Mouse (Mus musculus) kidney, postnatal 14 days (tissue): ENCODE data around the gene Zfhx3.
A peak's percentile ranks its signal among the peaks of the same experiment; 100 is the strongest.

Experiments used
- DNase-seq: peaks from one replicate; pipeline ENCODE4 v3.0.0; 2022; ENCODE audit warnings: mixed read lengths

The Zfhx3 gene

DNA sequence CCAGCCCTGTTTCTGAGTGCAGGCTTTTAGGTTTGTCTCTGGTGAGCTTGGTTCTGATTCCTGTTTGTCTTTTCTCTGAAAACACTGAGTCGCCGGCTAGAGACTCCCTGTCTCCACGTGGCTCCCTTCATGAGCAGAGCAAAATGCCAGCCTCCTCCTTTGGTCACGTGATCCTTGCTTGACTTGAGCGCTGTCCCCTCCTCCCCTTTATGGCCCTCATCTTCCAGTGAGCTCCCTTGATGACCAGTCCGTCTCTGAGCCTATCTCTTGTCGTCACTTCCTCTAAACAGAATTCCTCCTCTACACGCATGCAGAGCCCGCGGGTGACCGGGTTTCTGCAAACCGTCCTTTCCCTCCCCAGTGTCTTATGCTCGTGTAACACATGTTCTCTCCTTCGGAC lies 958.8 kb downstream of the Zfhx3 start:
- DNase-seq: no peak

DNA sequence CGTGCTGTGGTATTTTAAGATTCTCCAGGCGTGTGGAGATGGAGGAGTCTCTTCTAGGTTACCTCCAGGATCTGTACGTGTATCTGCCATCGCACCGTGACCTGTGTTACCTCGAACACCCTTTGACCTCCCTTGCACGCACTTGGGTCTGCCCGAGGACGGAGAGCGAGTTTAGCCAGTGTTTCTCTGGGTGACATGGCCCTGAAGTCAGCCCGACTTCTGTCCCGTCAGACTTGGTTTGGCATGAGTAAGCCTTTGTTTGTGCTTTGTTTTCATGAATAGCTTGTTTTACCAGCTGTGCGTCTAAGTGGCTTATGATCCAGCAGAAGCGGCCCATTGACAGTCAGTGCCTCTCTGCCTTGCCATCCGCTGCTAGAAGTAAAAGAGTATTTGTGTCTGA lies 961.1 kb downstream of the Zfhx3 start:
- no peak for DNase-seq

DNA sequence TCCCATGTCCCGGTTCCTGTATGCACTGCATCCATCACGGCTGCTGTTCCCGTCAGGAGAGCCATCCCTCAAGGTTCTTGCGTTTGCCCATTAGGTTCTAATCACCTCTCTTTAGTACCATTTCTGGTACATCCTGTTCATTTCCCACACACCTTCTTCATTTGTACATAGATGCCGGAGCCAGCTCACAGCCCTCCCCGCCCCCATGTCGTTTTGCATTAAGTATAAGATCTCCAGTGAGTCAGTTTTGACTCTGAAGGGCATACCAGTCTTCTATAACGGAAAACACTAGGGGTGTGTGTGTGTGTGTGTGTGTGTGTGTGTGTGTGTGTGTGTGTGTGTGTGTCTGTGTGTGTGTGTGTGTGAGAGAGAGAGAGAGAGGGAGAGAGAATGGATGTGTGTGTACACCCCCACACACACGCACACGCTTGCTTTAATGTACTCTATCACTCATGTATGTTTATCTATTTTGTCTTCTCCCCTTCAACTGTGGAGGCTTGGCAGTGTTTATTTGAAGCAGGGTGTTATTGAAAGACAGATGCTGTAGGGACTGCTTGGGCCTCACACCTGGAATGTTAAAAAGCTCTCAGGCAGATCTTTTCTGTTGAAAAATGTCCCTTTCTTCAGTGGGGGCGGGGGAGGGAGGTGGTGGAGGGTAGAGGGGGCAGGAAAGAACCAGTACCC lies 962.0 kb downstream of the Zfhx3 start:
- no peak for DNase-seq

DNA sequence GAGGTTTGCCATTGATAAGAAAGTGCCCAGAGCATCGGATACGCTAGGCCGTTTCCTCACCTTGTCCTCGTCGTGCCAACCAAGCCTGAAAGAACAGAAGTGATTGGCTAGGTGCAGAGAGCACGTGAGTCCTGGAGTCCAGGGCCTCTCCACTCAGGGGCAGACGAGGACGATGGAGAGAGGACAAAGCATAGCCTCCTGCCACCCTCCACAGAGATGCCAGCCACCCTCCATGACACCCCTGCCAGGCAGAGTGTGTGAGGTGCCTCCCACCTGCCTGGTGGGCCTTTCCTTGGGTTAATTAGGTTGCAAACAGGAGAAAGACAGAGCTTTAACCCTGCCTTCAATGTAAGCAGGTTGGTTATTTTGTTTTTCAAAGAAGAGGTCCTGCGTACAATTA lies 965.6 kb downstream of the Zfhx3 start:
- no peak for DNase-seq

DNA sequence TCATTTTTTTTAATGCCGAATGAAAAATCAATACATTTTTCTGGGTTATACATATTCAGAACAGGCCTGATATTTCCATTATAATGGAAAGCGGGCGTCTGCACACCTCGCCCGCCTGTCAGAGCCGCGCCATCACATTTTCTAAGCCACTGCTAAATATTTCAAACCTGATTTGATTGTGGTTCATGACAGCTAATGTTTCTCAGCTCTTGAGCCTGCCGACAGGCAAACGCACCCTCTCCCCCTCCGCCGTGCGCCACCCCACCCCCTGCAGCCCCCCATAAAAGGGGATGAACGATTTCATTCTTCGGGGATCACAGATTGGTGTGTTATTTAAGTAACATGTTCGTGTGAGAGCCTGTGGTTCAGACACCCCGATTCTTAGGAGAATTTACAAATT lies 966.1 kb downstream of the Zfhx3 start:
- no peak for DNase-seq

DNA sequence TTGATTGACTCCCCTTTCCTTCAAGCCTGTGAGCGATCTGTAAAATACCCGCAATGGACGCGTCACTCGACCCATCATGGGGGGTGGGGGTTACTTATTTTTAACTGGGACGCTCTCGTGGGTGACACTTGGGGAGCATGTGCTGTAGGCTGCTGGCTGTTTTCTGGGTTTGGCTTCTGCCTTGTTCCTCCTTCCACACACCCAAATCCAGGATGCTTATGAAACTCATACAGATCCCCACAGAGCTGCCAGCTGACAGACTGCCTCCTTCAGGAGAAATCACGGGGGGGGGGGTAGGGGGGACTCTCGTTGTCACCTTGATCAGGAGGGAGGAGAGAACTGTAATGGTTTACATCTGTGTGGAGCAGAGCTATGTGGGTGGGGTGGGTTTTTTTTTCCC lies 966.6 kb downstream of the Zfhx3 start:
- DNase-seq: no peak

DNA sequence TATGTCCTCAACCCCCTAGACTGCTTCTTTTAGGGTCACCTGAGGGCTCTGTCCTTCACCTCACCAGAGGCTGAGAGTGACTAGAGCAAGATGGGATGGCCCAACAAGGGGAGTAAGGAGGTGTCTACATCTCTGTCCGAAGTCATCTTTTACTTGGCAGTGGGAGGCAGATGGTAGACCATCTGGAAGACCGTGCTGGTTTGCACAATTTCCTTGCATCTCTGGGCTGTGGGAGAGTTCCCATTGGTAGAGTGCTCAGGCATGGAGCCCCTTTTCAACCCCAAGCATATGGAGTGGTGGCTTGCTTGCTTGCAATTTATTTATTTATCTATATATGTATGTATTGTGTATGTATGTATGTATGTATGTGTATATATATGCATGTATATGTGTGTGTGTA lies 967.0 kb downstream of the Zfhx3 start:
- DNase-seq: no peak

DNA sequence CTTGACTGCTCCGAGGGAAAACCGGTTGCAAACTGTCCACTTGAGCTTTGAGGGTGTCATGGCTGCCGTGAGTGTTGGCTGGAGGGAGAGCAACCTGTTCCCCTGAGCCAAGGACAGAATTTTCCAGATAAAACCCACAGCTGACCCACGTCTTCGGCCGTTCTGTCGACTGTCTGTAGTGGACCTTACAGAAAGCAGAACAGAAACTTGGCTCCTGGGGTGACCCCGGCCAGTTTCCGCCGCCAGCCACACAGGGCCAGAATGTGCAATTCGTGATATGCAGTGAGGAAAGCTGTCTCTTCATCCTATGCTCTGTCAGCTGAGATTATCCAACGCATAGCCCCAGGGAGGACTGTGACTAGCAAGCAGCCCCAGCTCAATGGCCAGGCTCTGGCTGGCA lies 968.4 kb downstream of the Zfhx3 start:
- DNase-seq: no peak

DNA sequence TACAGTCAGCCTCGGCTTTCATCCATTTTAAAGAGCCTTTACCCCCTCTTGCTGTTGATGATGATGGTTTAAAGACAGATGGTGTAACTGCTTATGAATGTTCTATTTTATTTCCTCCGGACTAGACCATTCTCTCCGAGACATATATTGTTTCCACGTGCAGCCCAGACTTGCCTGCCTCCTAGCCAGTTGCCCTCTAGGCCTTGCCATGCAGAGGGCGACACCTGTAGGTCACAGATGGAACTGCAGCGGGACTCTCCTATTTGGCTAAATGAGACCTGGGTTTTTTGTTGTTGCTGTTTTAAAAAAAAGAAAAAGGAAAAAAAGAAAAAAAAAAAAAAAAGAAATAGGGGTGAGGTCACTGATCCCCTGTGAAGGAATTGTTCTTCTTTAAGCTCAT lies 969.1 kb downstream of the Zfhx3 start:
- DNase-seq: peak; percentile 90

DNA sequence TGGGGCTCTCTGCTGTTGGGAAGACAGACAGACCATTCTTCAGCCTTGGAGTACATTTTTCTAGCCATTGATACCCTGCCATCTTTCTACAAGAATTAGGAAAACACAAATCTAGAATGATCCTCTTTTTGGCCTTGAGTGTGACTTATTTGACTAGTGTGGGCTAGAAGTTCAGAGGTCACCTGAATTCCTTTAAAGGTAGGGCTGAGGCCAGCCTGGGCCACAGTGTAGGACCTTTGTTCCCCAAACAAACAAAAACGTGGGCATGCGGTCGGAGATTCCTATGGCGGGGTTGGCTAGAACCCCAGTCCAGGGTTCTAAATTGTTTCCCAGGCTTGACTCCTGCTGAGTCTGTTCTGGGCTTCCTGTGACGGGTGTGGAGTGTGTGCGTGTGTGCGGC lies 970.6 kb downstream of the Zfhx3 start:
- no peak for DNase-seq

DNA sequence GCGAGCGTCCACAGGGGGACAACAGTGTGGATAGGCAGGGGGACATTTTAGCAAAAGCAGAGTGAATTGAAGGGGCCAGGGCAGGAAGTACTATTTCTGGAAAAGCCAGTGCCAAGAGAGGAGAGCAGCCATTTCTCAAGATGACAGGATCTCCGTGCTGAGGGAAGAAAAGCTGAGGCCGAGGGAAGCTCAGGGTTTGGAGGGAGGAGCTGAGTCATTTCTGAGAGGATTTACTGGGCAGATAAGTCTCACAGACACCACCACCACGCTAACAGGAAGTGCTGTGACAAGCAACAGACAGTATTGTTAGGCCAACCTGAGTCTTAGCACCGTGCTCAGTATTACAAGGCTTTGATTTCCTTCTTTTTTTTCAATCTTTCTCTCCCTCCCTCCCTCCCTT lies 973.0 kb downstream of the Zfhx3 start:
- DNase-seq: peak; percentile 59

DNA sequence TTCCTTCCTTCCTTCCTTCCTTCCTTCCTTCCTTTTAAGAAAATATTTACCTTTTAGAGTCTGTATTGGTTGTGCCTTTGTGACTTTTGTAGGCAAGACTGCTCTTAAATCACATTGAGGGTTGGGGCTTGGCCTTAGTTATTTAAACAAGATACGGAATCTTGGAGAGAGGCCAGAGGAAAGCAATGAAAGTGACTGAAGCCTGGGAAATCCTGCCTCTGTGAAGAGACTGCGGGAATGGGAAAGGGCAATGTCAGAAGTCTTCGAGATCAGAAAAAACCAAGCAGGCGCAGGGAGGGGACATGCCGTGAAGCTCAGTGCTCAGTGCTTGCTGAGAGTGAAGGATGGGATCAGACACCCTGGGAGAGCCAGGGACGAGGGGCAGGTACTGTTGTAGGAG lies 973.4 kb downstream of the Zfhx3 start:
- DNase-seq: peak; percentile 72

DNA sequence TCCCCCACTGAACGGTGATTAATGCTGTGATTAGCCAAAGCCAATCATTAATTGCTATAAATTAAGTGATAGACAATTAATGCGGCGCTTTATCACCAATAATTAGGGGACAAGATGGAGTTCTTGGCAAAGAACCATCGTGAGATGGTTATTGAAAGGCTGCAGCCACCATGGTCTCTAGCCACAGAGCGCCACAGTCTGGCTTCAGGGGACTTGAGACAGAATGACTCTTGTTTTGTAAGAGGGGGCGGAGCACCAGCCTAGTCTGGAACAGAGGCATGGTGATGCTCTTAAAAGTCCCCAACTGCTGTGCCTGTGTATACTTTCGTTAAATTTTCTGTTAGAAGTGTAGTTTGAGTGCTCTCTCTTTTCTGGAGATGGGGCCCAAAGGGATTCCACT lies 977.7 kb downstream of the Zfhx3 start:
- DNase-seq: no peak

DNA sequence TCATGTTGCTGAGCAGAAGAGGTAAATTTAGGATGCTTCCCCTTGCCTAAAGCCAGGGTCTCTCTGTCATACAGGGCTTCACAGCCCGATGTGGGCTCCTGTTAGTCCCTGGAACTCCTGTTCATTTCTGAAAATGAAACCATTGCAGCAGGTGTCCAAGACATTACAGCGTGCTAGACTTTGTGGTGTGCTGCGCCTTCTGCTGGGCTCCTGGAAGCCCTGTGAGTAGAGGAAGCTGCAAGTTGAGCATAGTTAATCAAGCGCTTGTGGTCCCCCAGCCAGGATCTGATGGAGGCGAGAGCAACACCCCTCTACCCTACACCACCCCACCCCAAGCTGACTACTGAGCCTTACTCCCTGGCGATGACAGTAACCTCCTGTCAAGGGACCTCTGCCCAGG lies 980.7 kb downstream of the Zfhx3 start:
- DNase-seq: no peak

DNA sequence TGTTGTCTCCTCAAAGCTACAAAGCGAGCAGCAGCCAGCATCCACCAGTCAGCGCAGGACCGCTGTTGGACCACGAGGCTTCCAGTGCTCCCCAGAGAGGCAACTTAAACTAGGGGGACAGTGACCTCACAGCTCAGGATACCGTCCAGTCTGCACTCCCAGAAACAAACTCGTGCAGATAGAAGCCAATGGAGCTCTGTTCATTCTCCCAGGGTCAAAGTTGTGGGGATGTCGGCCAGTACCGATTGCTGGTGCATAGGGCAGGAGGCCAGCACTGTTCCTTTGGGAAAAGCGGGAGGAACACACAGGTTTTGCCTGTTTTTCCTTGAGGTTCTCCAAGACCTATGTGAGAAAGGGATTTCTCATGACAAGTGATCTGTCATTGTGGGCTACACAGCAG lies 982.1 kb downstream of the Zfhx3 start:
- no peak for DNase-seq

DNA sequence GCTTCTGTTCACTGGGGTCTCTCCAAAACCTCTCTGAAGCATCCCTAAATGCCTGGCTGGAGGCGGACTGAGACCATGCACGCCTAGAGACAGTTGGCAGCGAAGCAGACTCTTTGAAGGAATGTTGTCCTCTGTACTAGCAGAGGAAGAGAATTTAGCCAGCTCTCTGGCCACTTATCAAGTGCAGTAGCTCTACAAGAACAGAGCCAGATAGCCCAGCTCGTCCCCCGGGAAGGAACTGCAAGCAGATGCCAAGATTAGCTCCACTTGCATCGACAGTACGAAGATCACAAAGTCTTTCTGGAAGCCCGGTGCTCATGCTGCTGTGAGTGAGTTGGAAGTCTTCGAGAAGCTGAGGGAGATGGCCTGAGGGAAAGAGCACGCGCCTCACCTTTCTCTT lies 983.7 kb downstream of the Zfhx3 start:
- DNase-seq: peak; percentile 43

DNA sequence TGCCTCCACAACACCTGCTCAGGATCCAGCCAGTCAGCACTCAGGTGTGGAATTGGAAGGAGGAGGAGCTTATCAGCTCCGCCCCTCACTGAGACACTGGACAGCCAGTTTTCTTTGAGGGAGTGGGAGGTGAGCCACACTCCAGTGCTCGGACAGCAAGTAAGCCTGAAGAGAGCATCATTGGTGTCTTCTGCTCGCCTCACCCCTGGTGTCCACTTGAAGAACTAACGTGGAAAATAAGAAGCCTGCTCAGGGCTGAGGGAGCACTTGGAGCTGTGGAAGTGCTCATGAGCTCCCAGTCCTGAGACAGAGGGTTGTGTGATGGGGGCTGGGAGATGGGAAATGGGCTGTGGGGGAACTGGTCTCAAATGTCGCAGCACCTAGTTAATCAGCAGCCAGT lies 988.2 kb downstream of the Zfhx3 start:
- DNase-seq: no peak

DNA sequence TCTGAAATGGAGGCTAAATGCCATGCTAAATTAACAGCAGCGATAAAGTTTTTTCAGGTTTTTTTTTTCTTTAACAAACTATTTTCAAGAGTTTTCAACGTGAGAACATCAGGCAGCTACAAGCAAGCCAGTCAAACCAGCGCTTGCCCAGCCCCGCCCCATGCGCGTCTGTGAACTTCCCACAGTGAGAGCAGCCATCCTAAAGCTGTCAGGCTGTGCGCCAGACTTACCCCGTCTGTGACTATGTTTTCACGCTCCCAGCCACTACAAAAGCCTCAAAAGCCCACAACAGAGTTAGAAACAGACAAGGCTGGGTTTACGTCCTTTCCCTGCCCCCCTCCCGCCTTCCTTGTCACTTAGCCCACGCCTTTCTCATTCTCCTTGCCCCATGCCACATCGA lies 989.4 kb downstream of the Zfhx3 start:
- peak; percentile 69 for DNase-seq

DNA sequence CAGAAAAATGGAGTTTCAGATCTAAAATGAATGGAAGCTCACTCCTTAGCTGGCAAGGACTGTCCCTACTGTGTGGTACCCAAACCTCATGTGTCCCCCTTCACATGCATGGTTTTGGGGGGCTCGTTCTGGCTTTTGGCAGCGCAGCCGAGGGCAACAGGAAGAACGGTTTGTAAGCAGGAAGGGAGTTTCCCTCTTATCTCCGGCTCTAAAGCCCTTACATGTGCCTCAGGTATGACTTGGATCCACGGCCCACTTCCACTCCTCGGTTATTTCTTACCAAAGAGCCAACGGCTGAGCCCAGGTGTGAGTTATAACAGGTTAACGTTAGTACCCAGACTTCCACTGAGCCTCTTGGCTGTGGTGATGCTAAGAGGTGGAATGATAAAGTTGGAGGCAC lies 990.3 kb downstream of the Zfhx3 start:
- no peak for DNase-seq

DNA sequence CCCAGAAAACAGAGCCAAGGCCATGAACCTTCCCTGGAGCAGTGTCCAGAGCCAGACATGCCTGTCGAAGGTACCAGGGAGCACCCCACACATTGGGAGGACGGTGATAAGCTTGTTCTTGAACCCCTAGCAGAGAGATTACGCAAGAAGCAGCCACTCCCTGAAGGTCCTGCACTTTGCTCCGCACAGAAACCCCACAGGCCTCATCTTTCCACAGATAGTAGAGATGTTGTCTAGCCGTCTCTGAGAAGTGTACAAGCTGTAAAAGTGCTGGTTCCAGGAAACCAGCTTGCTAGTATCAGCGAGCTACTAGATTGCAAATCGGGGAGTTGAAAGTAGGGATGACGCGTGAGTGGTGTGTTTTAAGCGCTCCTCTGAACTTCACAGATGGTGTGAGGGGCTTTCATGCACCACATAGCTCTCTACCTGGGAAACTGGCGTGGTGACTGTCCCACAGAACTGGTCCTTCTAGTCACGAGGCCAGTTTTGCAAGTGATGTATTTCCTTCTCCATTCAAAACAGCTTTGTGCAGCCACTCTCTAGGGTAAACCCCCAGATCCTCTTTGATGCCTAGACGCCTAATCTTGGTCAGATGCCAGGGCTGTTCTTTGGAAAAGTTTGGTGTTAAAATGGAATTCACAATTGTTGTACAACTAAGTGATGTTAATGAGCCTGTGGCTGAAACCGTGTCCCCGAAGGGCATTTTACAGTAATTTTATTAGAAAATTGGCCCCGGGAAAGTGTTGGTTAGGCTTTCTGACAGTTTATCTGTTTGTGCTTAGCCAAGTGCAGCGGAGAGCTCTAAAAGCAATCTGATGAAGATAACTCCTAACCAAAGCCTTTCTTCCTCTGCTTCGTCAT lies 993.6 kb downstream of the Zfhx3 start:
- no peak for DNase-seq

DNA sequence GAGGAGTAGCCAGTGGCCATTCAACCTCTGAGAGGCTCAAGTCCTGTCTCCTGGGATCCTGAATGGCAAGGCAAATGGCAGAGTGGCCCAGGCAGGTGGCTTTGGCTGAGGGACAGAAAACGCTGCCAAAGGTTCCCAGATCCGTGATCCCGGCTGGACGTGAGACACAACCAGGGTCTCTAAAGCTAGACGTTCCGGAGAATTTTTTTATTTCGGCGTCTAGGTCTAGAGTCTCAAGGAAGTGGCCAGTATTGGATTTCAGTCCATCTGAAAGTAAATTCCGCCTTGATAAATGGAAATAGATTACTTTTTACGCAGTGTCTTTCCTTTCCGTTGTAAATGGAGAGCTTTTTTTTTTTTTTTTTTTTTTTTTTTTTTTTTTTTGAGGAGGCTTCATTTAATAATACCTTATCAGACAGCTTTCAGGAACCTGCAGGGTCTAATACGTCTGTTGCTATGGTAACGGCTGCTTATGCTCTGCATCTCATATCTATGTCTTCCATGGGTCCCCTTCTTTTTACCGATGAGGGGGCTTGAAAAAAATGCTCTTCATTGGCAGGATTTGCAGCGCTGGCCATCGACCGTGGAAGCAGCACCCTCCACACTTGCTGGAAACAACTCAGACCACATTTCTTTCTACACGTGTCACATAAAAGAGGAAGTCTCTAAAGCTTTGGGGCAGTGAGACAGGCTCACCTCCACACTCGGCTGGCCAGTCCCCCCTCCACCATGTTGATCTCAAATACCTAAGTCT lies 994.4 kb downstream of the Zfhx3 start:
- DNase-seq: no peak

DNA sequence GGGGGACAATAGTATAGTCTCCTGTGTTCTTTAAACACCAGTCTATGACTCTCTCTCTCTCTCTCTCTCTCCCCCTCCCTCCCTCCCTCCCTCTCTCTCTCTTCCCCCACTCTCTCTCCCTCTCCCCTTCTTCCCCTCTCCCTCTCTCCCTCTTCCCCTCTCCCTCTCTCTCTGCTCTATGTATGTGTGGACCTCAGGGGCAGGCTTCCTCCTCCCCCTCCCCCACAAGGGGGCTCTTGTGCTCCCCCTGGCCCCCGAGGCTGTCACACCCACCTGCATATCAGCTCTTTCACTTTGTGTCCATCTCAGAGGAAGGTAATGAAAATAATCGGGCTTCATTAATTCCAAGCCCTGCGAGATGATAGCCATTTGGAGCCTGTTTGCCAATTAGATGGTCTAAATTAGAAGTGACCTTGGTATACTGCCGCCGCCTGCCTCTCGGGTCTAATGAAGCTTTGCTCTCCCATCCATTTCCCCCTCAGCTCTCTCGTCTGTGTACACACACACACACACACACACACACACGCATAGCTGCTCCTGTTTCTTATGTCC lies 995.5 kb downstream of the Zfhx3 start:
- no peak for DNase-seq

DNA sequence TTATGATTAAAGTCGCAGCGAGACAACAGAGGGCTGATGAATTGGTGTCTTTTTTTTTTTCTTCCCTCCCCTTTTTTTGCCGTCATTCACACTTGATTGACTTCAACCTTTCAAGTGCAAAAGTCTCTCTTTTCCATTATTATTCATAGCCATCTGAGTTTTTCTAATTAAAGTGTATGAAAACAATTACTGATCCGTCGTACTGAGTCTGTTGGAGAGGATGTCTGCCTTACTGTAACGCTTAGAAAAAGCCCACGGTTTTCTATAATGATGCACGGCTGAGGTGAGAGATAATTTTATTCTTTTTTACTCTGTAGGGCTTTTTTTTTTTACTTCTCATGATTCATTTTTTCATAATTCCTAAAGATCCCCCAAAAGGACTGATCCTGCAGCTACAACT lies 1000.2 kb downstream of the Zfhx3 start:
- no peak for DNase-seq

DNA sequence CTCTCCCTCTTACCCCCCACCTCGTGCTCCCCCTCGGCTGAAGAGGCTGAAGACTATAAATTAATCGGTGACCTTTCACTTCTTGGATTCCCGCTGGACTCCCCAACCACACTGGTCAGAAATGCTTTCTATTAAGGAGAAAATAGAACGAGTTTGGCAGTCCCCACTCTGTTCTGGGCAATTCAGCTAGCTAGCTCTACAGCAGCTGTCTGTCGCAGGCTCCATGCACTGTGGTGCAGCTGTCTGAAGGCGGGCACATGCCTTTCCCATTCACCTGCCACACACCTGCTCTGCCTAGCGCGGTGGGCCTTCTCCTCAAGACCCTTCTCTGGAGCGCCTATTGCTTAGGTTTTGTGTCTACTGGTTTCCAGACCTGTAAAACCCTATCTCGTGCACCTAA lies 1000.7 kb downstream of the Zfhx3 start:
- DNase-seq: no peak
